Mouse (Mus musculus) heart, adult 9 months (tissue): ENCODE measurements at regions not wholly inside any gene's neighbourhood (a gene's known extent, or its start where the extent isn't known, plus 50 kb on each side); places are given as distances from the start of the nearest gene placed in this dataset.

Experiments
- DNase-seq, 2 experiments: peaks; one replicate each; pipeline ENCODE4 v3.0.0; 2022; ENCODE audit warnings: low spot score in 2 of 2

DNA sequence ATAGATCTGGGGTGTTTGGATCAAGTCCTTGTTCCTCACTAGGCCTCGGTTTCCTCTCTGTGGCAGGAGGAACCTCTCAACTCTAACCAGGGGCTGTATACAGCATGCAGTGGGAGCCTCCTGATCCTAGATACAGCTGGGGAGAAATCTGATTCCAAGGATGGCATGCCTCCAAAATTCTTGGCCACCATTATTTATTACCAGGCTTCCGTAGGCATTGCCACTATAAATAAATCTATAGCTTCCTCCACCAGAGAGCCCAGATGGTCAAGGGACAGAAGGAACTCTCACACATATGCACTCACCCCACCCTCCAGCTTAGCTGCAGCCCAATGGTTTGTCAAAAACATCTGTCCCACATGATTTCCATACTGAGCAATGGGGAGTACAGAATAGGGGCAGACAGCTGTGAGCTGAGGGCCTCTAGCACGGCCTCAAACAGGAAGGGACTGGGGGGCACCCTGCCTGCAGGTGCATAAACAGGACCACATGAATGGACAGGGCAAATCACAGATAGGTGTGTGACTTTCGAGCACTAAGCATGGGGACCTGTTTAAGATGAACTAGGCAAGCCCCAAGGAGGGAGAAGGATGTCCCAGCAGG lies 100.8 kb upstream of the Mgme1 start:
- DNase-seq: no peak

DNA sequence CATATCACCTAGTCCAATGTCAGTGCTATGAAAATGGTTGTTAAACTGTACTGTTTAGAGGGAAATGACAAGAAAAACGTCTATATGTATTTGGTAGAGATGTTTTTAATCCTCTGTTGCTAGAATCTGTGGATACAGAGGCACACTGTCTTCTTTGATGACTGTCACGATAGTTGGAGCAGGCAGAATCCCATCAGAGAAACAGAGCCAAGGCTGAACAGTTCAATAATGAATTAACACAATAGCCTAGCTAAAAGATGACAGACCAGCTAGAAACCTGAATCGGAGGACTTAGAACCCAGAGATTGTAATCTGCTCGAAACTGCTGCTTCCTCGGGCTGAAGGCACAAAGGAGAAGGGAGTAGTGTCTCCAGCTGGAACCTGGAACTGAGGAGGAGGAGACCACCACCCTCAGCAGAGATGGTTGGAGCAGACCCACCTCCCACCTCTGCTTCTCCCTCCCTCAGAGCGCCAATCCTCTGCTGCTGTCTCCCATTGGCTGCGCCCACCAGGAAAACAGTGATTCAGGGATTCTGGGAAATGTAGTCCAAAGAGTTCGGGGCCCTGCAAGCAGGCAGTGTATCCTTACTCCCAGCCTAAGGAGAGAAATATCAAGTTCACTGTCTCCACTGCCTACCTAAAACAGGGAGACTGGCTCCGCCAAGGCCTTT lies 98.2 kb upstream of the Mgme1 start:
- DNase-seq: peak; percentile 66 to 70

DNA sequence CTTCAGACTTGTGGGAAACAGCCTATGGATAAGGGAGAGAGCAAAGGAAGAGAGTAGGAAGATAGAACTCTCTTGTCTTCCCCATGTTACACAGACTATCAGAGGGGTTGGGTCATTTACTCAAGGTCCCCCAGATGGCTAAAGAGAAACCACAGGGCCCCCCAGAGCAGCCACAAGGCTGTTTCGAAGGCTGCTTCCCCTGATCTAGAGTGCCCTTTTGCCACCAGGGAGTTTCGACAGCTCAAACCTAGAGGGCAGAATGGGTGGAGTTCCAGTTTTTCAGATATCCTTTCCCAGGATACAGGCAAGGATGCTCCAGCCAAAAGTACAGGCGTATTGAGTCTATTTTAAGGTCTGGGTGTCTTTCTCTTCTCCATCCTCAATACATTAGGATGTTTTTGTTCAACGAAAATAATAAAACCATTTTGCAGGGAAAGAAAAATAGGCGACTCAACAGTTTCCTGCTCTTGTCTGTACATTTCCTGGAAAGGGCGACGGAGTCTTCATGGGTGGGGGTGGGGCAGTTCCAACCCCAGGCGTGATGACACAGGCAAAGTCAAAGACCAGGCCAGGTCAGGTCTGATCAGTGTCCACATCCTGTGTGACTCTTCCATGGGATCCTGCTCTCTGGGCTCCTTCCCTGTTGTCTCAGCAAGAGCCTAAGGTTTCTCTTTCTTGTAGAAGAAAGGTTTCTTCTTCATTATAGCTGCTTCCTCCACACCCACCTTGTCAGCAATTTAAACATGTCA lies 96.9 kb upstream of the Mgme1 start:
- DNase-seq: no peak

DNA sequence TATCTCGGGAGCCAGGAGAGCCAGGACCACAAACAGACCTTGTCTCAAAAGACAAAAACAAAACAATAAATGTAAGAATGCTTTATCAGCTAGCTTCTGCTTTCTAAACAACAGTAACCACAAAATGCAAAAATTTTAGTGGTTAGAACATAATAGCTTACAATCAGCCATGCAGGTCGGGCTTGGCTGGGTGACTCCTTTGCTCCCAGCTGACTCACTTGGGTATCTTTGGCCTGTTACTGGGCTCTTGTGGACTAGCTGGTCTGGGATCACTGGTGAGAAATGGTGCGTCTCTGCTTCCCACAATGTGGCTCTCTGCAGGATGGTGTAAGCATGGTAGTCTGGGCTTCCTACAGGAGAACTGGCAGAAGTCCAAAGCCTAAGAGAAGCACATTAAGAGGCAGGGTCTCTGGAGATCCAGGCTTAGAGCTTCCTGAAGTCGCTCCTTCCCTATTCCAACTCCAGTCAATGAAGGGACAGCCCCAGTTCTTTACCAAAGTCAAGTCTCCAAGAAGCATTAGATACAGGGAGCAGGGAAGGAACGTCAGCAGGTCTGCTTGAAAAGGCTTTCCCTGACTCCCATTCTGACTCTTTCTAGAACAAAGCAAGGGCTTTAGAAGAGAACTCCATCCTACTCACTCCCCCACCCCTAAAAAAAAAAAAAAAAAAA lies 96.0 kb upstream of the Mgme1 start:
- DNase-seq: no peak

DNA sequence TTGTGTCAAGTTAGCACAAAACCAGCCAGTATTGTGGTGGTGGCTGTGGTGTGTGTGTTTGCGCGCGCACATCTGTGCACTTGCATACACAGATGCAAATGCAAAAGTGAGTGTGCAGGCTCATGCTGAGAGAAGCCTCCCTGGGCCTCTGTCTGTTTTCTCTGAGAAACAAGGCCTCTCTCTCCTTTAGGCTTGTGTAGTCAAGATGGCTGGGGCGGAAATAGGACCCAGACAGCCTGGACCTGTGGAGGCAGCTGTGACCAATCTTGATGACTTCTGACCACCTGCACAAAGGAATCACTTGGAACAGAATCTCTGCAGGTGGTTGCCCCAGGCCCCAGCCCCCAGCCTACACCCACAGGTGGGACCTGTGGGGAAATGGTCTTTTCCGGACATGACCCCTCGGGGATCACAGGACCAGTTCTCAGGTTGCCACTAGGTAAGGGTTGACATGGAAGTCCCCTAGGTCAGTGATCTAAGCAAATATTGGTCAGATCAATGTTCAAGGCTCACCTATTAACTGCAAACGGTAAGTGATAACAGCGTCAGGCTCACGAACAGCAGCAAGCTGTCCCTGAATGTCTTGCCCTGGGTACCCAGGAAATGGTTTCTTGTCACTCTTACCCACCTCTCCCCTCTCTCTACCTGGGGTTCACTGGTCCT lies 93.8 kb upstream of the Mgme1 start:
- no peak for DNase-seq

DNA sequence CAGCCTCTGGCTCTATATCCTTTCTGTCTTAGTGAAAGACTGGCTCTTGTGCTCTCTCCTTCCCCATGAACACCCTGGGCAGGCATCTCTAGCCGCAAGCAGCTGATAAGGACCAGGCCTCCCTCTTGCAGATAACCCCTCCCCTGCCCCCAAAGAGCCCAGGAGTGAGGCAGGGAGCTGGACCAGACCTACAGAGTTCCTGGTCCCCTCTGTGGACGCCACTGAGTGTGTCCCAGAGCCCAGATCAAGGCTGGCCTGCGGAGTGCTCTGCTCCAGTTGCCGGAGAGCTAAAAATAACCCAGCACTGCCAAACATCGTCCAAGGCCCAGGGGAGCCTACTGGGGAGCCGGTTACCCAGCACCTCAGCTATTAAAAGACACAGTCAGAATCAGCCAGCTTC lies 93.2 kb upstream of the Mgme1 start:
- DNase-seq: peak; percentile 63 to 75

DNA sequence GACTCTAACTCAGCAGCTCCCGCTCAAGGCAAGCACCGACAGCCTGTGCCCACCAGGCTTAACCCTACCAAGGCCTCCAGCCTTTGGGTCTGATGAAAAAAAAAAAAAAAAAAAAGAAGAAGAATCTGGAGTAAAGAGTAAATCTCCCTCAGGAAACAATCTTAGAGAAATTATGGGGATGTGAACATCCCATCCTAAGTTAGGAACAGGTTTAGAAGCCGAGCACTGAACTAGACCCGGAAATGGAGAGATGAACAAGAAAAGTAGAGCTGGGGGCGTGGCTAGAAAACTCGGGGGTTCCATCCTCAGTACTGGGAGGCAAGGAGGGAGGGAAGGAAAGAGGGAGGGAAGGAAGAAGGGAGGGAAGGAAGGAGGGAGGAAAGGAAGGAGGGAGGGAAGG lies 92.5 kb upstream of the Mgme1 start:
- no peak for DNase-seq

DNA sequence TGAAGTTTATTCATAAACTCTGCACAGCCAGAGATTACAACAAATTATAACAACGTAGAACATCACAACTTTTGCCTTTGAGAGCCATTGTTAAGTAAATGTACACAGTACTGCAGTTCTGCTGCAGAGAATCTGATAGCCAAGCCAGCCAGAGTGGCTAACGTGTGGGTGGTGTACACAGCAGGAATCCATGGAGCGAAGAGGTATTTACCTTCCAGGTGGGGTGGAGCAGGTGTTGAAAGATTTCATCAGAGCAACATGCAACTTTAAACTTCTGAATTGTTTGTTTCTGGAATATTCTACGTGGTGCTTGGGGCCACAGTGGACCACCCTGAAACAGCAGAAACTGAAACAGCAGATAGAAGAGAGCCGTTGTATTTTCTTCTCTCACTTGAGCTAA lies 88.4 kb upstream of the Mgme1 start:
- DNase-seq: no peak

DNA sequence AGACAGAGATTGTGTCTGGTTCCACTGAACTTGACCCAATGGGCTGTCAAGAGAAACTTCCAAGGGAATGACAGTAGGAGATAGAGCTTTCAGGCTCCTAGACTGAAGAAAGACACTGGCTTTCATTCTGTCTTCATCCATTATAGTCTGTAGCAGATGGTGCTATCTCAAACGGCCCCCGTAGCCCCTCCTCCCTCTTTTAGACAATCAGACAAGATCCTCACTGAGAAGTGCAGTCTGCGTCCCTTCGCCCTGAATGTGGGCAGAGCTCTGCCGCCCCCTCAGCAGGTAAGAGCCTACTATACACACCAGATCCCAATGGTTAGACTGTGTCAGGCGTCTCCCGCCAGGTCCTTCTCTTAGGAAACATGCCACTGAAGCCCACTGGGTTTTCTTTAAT lies 87.9 kb upstream of the Mgme1 start:
- no peak for DNase-seq

DNA sequence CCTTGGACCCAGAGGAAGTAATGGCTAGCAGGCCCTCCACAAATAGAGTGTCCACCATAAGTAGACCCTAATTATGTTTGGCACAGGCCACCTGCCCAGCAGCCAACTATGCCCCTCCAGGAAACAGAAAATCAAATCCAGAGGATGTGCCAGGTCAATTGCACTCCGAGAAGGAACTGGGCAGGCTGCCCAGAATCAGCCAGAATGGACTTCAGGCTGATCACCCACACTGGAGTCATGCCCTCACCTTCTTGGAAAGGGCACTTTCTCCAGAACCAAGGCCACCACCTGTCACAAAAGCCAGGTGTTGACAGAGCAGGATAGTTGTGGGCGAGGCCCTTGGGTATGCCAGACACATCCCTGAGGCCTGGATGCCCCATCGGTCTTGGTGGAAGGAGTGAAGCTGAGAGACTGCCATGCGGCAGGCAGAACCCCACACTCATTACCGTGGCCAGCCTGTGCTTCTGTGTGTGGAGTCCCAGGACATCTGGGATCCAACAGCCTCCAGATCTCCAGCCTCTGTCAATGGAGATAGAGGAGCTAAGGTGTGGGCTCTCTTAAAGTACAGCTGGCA lies 87.0 kb upstream of the Mgme1 start:
- peak; percentile 53 to 72 for DNase-seq

DNA sequence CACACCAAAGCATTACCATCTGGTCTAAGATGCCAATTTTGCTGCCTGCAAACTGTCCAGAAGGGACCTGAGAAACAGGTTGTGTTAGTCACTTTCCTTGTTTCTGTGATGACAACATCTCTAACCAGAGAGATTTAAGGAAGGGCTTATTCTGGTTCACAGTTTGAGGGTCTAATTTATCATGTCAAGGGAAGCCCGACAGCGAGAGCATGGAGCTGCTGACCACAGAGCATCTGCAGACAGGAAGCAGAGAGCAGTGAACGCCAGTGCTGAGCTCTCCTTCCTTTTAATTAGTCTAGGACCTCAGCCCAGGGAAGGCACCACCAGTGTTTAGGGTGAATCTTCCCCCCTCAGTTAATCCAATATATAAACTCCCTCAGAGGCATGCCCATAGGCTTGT lies 85.3 kb upstream of the Mgme1 start:
- no peak for DNase-seq

DNA sequence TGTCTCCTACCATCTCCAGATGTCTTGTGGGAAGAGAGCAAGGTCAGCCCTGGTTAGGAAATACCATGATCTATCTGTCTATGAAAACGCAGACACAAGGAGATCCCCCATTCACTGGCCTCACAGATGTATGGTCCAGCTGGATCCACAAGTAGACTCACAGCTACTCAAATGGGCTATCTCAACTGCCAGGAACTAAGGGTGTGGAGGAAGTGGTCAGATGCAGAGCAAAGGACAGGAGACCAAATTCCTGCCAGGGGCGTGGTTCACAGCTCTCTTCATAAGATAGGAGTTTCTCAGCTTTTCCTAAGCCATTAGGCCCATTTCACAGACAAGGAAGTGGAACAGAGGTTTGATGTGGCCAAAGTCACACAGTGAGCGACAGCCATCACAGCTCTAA lies 84.0 kb upstream of the Mgme1 start:
- DNase-seq: no peak

DNA sequence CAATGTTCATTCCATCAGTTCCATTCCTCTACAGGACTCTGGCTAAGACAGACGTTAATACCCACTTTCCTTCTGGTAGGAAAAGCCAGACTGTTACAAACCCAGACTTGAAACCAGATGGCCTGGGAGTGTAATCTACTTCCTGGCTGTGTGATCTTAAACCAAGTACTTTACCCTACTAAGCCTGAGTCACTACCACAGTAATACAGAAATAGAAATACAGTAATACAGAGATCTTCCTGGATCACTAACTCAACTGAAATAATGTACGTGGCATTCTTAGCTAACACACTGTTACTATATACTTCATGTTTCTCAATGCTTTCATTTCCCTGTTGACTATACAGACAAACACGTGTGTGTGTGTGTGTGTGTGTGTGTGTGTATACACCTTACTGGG lies 82.4 kb upstream of the Mgme1 start:
- no peak for DNase-seq

DNA sequence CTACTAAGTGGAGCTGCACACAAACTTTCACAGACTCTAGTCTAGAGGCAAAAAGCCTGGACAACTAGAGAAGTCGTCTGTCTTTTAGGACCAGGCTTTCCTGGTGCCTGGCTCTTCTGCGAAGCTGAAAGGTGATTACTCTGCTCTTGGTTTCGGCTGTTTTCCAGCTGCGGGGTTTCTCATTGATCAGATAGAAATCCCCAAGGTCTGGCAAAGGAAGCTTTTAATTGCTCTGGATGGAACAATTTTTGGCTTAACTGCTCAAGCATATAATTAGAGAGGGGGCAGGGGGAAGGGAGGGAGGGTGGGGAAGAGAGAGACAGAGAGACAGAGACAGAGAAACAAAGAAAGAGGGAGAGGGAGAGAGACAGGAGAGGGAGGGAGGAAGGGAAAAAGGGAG lies 82.0 kb upstream of the Mgme1 start:
- DNase-seq: no peak

DNA sequence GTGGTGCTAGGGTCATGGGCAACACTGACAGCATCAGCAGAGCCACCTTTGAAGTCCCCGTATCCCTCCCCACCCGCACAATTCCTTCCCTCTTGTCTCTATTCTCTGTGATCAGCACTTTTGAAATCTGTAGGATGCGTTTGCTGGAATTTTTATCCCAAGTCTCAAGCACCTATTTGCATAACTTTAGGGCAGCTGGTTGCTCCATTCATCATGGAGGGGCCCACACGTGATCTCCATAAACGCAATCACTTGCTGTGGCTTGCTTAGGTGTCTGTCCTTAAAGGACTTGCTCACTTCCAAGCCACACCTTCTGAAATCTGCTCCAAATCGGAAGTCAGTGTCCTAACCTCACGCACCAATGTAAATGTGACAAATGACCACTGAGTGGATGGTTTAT lies 80.7 kb upstream of the Mgme1 start:
- no peak for DNase-seq

DNA sequence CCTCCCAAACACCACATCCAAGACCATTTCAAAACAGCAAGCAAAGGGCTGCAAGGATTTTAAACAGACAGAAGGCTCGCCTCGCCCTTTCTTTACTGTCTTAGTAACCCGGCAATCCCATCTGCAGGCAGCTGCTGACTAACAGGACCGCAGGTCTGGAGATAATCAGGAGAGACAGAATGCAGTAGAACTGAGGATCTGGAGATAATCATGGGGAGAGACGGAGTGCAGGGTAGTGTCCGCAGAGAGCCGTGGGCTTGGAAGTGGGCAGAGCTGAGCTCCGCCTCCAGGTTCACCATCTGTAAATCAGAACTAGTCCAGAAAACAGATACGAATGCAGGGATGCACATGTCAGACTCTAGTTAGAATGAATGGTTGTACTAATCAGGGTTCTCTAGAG lies 79.4 kb upstream of the Mgme1 start:
- DNase-seq: no peak

DNA sequence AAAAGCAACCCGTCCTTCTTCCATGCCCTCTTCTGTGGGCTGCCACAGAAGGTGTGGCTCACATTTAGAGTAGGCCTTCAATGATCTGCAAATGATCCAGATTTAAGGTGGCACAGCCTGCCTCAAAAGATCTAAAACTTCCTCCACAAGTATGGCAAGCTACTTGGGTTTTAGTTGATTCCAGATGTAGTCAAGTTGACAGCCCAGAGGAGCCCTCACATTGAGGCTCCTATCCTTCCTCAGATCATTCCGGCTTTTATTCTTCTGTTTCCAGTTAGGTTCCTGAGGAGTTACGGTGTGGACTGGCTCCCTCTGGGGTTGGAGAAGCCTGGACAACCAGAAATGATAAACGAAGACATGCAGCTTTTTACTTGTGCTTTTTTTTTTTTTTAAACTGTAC lies 78.8 kb upstream of the Mgme1 start:
- no peak for DNase-seq

DNA sequence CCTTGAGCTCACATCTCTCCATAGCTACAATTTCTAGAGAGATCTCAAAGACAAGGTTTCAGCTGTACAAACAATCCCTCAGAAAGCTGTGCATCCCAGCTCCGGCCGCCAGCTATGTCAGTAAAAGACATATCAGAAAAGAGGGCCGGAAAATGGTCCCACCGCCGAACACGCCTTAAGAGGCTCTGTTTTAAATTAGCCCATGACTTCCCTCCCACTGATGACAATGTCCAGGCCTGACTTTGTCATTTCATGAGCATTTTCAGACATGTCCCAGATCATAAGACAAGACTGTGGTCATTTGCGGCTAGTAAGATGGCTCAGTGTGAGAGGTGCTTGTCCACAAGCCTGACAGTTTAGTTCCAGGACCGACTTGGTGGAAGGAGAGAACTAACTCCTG lies 78.0 kb upstream of the Mgme1 start:
- no peak for DNase-seq

DNA sequence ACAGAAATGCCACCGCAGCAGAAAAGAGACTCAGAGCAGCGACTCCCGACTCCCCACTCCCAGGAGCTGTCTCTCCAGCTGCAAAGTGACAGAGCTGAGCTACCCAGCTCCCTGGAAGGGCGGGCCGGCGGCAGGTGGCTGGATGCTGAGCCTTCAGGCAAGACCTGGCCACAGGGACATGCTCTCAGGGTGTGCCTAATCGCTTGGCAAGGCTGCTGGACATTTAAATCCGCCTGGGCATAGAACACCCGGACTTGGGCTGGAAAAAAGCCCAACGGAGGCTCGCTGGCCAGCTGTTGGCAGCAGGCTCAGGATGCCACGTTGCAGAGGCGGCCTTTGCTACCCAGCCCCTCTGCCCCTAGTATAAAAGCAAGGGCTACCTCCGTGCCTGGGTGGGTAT lies 74.6 kb upstream of the Mgme1 start:
- DNase-seq: no peak

DNA sequence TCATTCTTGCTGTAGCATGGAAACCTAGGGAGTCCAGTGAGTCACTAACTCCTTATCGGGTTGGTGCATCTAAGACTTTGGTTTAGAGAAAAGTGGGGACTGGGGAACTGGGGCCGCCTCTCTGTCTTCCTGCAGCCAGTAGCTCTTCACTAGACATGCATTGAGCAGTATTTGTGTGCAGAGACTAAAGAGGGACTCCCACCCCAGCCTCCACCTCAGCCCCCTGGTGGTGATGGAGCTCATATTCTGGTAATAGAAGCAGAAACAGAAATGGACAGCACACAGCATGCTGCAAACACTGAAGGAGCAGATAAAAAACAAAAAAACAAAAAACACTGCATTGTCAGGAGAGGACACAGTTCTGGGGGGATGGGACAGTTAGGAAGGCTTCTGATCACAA lies 73.3 kb upstream of the Mgme1 start:
- no peak for DNase-seq

DNA sequence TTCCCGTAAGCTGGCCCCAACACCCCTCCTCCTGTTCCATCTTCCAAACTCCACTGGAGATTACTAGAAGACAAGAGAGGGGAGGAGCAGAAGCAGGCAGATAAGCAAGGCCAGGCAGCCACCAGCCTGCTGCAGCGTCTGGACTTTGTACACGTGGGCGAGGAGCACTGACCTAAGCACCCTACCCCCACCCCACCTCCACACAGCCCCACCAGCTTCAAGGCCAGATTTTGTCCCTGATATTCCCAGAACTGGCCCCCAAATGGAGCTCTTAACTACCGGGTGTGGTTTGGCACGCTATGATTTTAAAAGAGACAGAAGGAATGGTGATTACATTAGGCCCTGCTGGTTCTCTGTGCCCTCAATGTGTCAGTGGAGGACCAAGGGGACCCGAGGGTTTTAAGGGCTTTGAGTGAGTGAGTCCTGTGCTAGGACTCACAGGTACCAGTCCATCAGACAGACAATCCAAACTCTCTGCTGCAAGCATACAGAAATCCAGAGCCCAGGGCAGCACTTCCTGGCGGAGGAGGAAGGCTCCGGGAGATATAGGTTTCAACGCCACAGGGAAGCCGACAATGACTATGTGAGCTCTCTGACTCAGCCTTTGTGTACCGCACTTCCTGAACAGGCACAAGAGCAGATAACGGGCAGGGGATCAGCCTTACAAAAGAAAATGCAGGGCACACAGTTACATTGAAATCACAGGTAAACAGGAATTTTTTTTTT lies 72.0 kb upstream of the Mgme1 start:
- no peak for DNase-seq
